Mouse (Mus musculus) liver, adult 2 months (tissue): Measurements from ENCODE around the gene Dock2.

Source experiments
- CTCF ChIP-seq: fragments of 200-500 bp; IDR thresholded peaks from 2 replicates; pipeline ENCODE4 v1.5.1; 2011; ENCODE audit warnings: low read depth, low read length, control low read depth
- POLR2A ChIP-seq: fragments of 200-500 bp; IDR thresholded peaks from 2 replicates; pipeline ENCODE4 v1.6.1; 2011; ENCODE audit warnings: low read length, control low read depth; ENCODE audit not compliant: insufficient read depth; ENCODE audit errors: extremely low read depth

DNA sequence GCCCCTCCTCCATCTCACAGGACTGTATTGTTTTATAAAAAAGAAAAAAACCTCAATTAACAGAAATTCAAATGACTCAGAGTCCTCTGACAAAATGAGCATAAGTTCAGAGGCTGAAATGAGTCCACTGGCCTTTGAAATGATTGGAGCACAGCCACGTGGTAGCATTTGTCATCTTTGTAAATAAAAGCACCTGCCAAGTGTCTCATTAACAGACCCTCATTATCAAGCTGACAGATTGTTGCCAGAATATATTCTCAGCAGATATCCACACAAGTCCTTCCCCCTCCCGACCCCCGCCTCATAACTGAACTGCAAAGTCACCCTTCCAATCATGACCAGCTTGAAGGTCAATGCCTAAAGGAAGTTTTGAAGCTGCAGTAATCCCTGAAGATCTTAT, 49.7 kb downstream of the Dock2 start:
- no peak for TF ChIP-seq CTCF
- no peak for TF ChIP-seq POLR2A
